Mouse (Mus musculus): Measurements from ENCODE around the gene Atg2a. TPM values are rescaled to one million over a fixed set of nuclear protein-coding genes. Genes with fewer than 3 reads are reported as not detected.
"Not testable (repeated sequence)": the region's sequence is repeated elsewhere in the genome, so short reads cannot be mapped to it uniquely, and the experiment has no call there.

The Atg2a gene
- polyA plus RNA-seq, 1 experiment from 2014 or later, result 4.8 TPM

GRCm38 (mm10) chr19:6289696-6290238 is 48.3 kb downstream of the Atg2a start:
- DNase-seq (ENCODE audit: low spot score) (no peak), ATAC-seq (ENCODE audit: low FRiP score, low TSS enrichment) (no peak)
- no peak overlapping the region for H3K4me3 ChIP-seq (ENCODE audit: low read depth, low read length)
- no peaks in the 10 kb centered on the region for H3K27me3 ChIP-seq (ENCODE audit: control insufficient read depth, insufficient read depth, low read length)
- WGBS, result 94% methylated on average over 14 of the region's 14 CpGs
- H3K27ac ChIP-seq (replicated peaks), result no peak overlapping the region
- no peak overlapping the region for H3K4me2 ChIP-seq (replicated peaks; ENCODE audit: low read depth)
- no peaks in the 10 kb centered on the region for H3K9me3 ChIP-seq (ENCODE audit: control insufficient read depth, low read length)
- TF ChIP-seq EP300 (optimal IDR thresholded peaks at IDR 0.05) (no peak), CTCF (IDR thresholded peaks at IDR 0.05; ENCODE audit: low read depth) (no peak)
- peaks cover 3% of the 10 kb centered on the region; the same call in 1 of the 2 replicates for H3K4me1 ChIP-seq (replicated peaks; ENCODE audit: control insufficient read depth, insufficient read depth)
- H3K36me3 ChIP-seq (ENCODE audit: control insufficient read depth, insufficient read depth, low read length), result peaks cover 4% of the 10 kb centered on the region; the same call in 1 of the 2 replicates
- H3K9ac ChIP-seq (ENCODE audit: low read length), result no peak overlapping the region

- DNase-seq (ENCODE audit: low spot score); H3K4me2 ChIP-seq (replicated peaks; ENCODE audit: low read depth); H3K9me3 ChIP-seq (ENCODE audit: control insufficient read depth, low read length); H3K4me1 ChIP-seq (replicated peaks; ENCODE audit: control insufficient read depth, insufficient read depth); H3K9ac ChIP-seq (ENCODE audit: low read length); H3K4me3 ChIP-seq (ENCODE audit: low read depth, low read length); H3K27me3 ChIP-seq (ENCODE audit: control insufficient read depth, insufficient read depth, low read length); ATAC-seq (ENCODE audit: low FRiP score, low TSS enrichment): not testable (repeated sequence)
- peaks cover 10% of the 10 kb centered on the region; the same call in 1 of the 2 replicates for H3K36me3 ChIP-seq (ENCODE audit: control insufficient read depth, insufficient read depth, low read length)
- H3K27ac ChIP-seq (replicated peaks), result 0 out of 2 replicates have a peak overlapping the region, but pooled peaks have one; percentile 77
- 90% methylated on average over 5 of the region's 6 CpGs for WGBS
These were observed 49.2 kb downstream of the Atg2a start for GRCm38 (mm10) chr19:6290720-6291116.

GRCm38 (mm10) chr19:6291117-6291781 is 49.8 kb downstream of the Atg2a start:
- ATAC-seq (ENCODE audit: low FRiP score, low TSS enrichment), result peak; percentile 85
- peaks cover 3% of the 10 kb centered on the region; the same call in 1 of the 2 replicates for H3K4me1 ChIP-seq (replicated peaks; ENCODE audit: control insufficient read depth, insufficient read depth)
- no peaks in the 10 kb centered on the region for H3K9me3 ChIP-seq (ENCODE audit: control insufficient read depth, low read length)
- WGBS, result 61% methylated on average over 10 of the region's 10 CpGs
- H3K36me3 ChIP-seq (ENCODE audit: control insufficient read depth, insufficient read depth, low read length), result peaks cover 16% of the 10 kb centered on the region
- peak; percentile 77 for DNase-seq (ENCODE audit: low spot score)
- no peak overlapping the region for H3K4me2 ChIP-seq (replicated peaks; ENCODE audit: low read depth)
- peak overlapping the region; percentile 77 for H3K27ac ChIP-seq (replicated peaks)
- no peak overlapping the region for H3K4me3 ChIP-seq (ENCODE audit: low read depth, low read length)
- no peak for TF ChIP-seq EP300 (optimal IDR thresholded peaks at IDR 0.05)
- TF ChIP-seq CTCF (IDR thresholded peaks at IDR 0.05; ENCODE audit: low read depth), result 0 out of 2 replicates have a peak, but pooled peaks have one; percentile 5
- H3K27me3 ChIP-seq (ENCODE audit: control insufficient read depth, insufficient read depth, low read length), result no peaks in the 10 kb centered on the region
- no peak overlapping the region for H3K9ac ChIP-seq (ENCODE audit: low read length)

DNA sequence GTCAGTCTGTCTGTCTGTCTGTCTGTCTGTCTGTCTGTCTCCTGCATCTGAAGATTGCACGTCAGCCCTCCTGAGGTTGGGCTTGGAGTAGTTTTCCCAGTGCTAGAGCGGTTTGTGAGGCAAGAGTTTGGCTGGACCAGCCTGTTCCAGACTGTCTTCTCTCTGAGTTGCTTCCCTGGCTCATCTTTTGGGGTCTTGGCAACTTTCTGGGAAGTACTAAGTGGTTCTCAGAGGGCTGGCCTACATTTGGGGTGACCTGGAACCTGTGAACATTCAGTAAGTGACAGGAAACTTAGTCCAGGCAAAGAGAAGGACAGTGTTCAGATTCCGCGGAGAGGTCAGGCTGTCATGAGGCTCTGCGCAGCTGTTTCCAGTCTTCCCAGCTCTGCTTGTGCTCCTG is 50.8 kb downstream of the Atg2a start:
- H3K27ac ChIP-seq (replicated peaks), result peak overlapping the region; percentile 77
- no peaks in the 10 kb centered on the region for H3K9me3 ChIP-seq (ENCODE audit: control insufficient read depth, low read length)
- H3K4me2 ChIP-seq (replicated peaks; ENCODE audit: low read depth), result no peak overlapping the region
- TF ChIP-seq EP300 (optimal IDR thresholded peaks at IDR 0.05) (no peak), CTCF (IDR thresholded peaks at IDR 0.05; ENCODE audit: low read depth) (no peak)
- H3K4me1 ChIP-seq (replicated peaks; ENCODE audit: control insufficient read depth, insufficient read depth), result 0 out of 2 replicates have a peak, but pooled peaks cover 3% of the 10 kb centered on the region
- WGBS, result 85% methylated on average over 5 of the region's 5 CpGs
- H3K4me3 ChIP-seq (ENCODE audit: low read depth, low read length), result no peak overlapping the region
- ATAC-seq (ENCODE audit: low FRiP score, low TSS enrichment) (no peak), DNase-seq (ENCODE audit: low spot score) (no peak)
- peaks cover 18% of the 10 kb centered on the region for H3K36me3 ChIP-seq (ENCODE audit: control insufficient read depth, insufficient read depth, low read length)
- H3K27me3 ChIP-seq (ENCODE audit: control insufficient read depth, insufficient read depth, low read length), result no peaks in the 10 kb centered on the region
- no peak overlapping the region; the same call in 1 of the 2 replicates for H3K9ac ChIP-seq (ENCODE audit: low read length)

- Histone ChIP-seq H3K27me3 (ENCODE audit: control insufficient read depth, insufficient read depth, low read length) (no peaks in the 10 kb centered on the region), H3K4me2 (replicated peaks; ENCODE audit: low read depth) (no peak overlapping the region), H3K9me3 (ENCODE audit: control insufficient read depth, low read length) (no peaks in the 10 kb centered on the region), H3K4me3 (ENCODE audit: low read depth, low read length) (no peak overlapping the region), H3K36me3 (ENCODE audit: control insufficient read depth, insufficient read depth, low read length) (peaks cover 31% of the 10 kb centered on the region), H3K27ac (replicated peaks) (no peak overlapping the region), H3K9ac (ENCODE audit: low read length) (no peak overlapping the region), H3K4me1 (replicated peaks; ENCODE audit: control insufficient read depth, insufficient read depth) (no peaks in the 10 kb centered on the region)
- ATAC-seq (ENCODE audit: low FRiP score, low TSS enrichment) (no peak), DNase-seq (ENCODE audit: low spot score) (no peak)
- TF ChIP-seq CTCF (IDR thresholded peaks at IDR 0.05; ENCODE audit: low read depth) (no peak), EP300 (optimal IDR thresholded peaks at IDR 0.05) (no peak)
- whole genome bisulfite sequencing, result 91% methylated on average over 16 of the region's 17 CpGs
These were observed 52.8 kb downstream of the Atg2a start for GRCm38 (mm10) chr19:6294301-6294700.

All from stomach, postnatal 0 days (tissue).